Mouse (Mus musculus) liver, adult 2 months (tissue): ENCODE data around the gene AC161166.1. TPM values are rescaled to one million over a fixed set of nuclear protein-coding genes. Genes with fewer than 3 reads are reported as not detected.
A peak's percentile ranks its signal among the peaks of the same experiment; 100 is the strongest.

Experiments used
- DNase-seq: peaks from one replicate; pipeline ENCODE4 v3.0.0-alpha.2; 2011; ENCODE audit warnings: low read depth, low spot score; ENCODE audit errors: extremely low read depth
- H3K27ac ChIP-seq: fragments of 200-500 bp; replicated peaks from 2 replicates; pipeline ENCODE4 v1.5.1; 2012; ENCODE audit warnings: low read depth, mild to moderate bottlenecking, control low read depth, inconsistent platforms, low read length; ENCODE audit not compliant: insufficient read depth
- H3K27me3 ChIP-seq: fragments of 200-500 bp; 2 replicates; pipeline ENCODE4 v1.6.1; 2012; ENCODE audit warnings: mild to moderate bottlenecking, moderate library complexity, low read length, inconsistent platforms; ENCODE audit not compliant: control insufficient read depth, insufficient read depth
- H3K36me3 ChIP-seq: fragments of 200-500 bp; 2 replicates; pipeline ENCODE4 v1.6.1; 2012; ENCODE audit warnings: low read length, inconsistent platforms; ENCODE audit not compliant: control insufficient read depth, insufficient read depth
- H3K4me1 ChIP-seq: fragments of 200-500 bp; 2 replicates; pipeline ENCODE4 v1.6.1; 2011; ENCODE audit warnings: low read length; ENCODE audit not compliant: control insufficient read depth, insufficient read depth
- H3K4me3 ChIP-seq: fragments of 200-500 bp; 2 replicates; pipeline ENCODE4 v1.5.1; 2011; ENCODE audit warnings: low read depth, mild to moderate bottlenecking, control low read depth, low read length, moderate library complexity; ENCODE audit not compliant: insufficient read depth
- H3K79me2 ChIP-seq: fragments of 200-500 bp; 2 replicates; pipeline ENCODE4 v1.6.1; 2012; ENCODE audit warnings: inconsistent platforms, mild to moderate bottlenecking, low read length, moderate library complexity; ENCODE audit not compliant: control insufficient read depth, insufficient read depth
- H3K9ac ChIP-seq: fragments of 200-500 bp; 2 replicates; pipeline ENCODE4 v1.6.1; 2012; ENCODE audit warnings: low read depth, mild to moderate bottlenecking, control low read depth, inconsistent platforms, low read length
- CTCF ChIP-seq: fragments of 200-500 bp; IDR thresholded peaks from 2 replicates; pipeline ENCODE4 v1.5.1; 2011; ENCODE audit warnings: low read depth, low read length, control low read depth
- POLR2A ChIP-seq: fragments of 200-500 bp; IDR thresholded peaks from 2 replicates; pipeline ENCODE4 v1.6.1; 2011; ENCODE audit warnings: low read length, control low read depth; ENCODE audit not compliant: insufficient read depth; ENCODE audit errors: extremely low read depth
- WGBS: fragments of 180-500 bp; shearing (Covaris S2); methylation state at CpG from one replicate; pipeline ENCODE4 v1.1.7; 2018; 5-methylcytosine and 5-hydroxymethylcytosine counted together
- polyA plus RNA-seq: library from polyadenylated mRNA; depleted of rRNA; stranded (reverse); fragments of >200 nt; gene quantifications from 2 replicates; pipeline ENCODE4 v1.2.3, GENCODE M21; 2012
- total RNA-seq: library from RNA; depleted of rRNA; stranded (reverse); fragments of >200 nt; gene quantifications from 2 replicates; pipeline ENCODE4 v1.2.3, GENCODE M21; 2014

AC161166.1 gene
- total and polyA plus RNA-seq, 2 experiments = not detected

DNA sequence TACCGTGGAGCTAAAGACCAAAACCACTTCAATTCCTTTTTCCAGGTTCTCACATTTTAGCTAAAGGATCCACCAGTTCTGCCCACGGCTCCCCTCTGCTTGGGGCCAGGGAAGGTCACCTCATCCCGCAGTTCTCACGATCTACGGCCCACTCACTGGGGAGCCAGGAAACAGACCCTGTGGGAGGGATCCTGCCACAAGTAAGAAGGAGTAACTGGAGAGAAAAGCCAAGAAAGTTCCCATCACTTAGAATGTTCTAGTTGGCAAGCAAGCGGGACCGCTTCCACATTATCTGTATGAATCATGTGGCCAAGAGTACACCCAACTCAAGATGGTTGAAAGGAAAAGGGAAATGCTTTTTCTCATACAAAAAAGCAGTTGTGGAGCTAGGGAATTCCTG, 35.4 kb downstream of the AC161166.1 start:
- no peak for DNase-seq
- Histone ChIP-seq H3K79me2 (no peaks in the 10 kb centered on the region), H3K27me3 (no peaks in the 10 kb centered on the region), H3K4me3 (no peak overlapping the region), H3K36me3 (no peaks in the 10 kb centered on the region), H3K4me1 (peaks cover 6% of the 10 kb centered on the region), H3K27ac (no peak overlapping the region), H3K9ac (no peak overlapping the region)
- 88% methylated on average over 7 of the region's 7 CpGs for WGBS
- TF ChIP-seq CTCF (no peak), POLR2A (no peak)

DNA sequence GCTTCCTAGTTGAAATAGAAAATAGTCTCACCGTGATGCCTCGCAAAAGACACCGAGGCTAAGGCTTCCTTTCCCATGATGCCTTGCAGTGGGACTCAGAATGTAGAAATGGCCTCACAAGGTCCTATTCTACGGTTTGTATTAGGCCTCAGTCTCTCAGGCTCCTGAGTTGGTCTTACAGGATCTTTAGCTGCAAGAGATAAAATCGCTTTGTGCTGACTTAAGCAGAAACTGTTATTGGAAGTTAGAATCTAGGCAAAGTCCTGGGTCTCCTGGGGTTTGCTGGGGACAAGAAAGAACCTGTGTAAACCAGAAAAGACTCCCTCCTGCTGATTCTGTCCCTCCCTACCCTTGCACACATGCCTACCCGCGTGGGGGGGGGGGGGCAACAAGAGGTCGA, 35.9 kb downstream of the AC161166.1 start:
- no peak for TF ChIP-seq POLR2A
- no peak for TF ChIP-seq CTCF
- no peaks in the 10 kb centered on the region for H3K79me2 ChIP-seq
- H3K4me1 ChIP-seq = peaks cover 6% of the 10 kb centered on the region
- H3K9ac ChIP-seq = no peak overlapping the region
- H3K27ac ChIP-seq = no peak overlapping the region
- DNase-seq = no peak
- H3K36me3 ChIP-seq = no peaks in the 10 kb centered on the region
- no peaks in the 10 kb centered on the region for H3K27me3 ChIP-seq
- H3K4me3 ChIP-seq = no peak overlapping the region
- WGBS = 83% methylated on average over 8 of the region's 8 CpGs

DNA sequence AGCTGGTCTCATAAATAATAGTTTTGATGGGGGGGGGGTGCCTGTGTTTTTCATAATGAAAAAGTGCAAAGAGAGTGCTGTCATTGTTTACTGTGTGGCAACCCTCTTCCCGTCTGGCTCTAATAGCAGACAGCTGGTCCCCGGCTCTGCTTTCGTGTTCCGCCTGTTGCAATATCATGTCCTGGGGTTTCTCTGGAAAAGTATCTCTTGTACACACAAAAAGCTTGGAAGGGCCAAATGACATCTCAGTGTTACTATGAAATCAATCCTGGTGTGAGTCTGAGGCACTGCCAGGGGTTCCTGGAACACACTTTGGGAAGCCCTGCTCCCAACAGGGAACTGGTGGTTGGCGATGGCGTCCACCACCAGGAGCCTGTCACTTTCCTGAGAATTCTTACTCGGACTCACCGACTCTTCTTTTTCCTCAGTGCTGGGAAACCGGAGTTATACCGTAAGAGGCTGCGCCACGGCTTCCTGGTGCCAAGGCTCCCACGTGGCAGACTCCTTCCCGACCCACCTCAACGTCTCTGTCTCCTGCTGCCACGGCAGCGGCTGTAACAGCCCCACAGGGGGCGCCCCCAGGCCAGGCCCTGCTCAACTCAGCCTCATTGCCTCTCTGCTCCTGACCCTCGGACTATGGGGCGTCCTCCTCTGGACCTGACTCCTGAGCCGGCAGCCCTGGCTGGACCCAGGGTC, 37.3 kb downstream of the AC161166.1 start:
- Histone ChIP-seq H3K4me3 (peak overlapping the region; percentile 24; the same call in 1 of the 2 replicates), H3K27me3 (no peaks in the 10 kb centered on the region), H3K4me1 (peaks cover 6% of the 10 kb centered on the region), H3K27ac (peak overlapping the region; percentile 92), H3K36me3 (no peaks in the 10 kb centered on the region), H3K79me2 (no peaks in the 10 kb centered on the region), H3K9ac (peak overlapping the region; percentile 46)
- TF ChIP-seq CTCF = peak; percentile 58
- TF ChIP-seq POLR2A = no peak
- 24% methylated on average over 21 of the region's 21 CpGs for WGBS
- DNase-seq = peak; percentile 80

DNA sequence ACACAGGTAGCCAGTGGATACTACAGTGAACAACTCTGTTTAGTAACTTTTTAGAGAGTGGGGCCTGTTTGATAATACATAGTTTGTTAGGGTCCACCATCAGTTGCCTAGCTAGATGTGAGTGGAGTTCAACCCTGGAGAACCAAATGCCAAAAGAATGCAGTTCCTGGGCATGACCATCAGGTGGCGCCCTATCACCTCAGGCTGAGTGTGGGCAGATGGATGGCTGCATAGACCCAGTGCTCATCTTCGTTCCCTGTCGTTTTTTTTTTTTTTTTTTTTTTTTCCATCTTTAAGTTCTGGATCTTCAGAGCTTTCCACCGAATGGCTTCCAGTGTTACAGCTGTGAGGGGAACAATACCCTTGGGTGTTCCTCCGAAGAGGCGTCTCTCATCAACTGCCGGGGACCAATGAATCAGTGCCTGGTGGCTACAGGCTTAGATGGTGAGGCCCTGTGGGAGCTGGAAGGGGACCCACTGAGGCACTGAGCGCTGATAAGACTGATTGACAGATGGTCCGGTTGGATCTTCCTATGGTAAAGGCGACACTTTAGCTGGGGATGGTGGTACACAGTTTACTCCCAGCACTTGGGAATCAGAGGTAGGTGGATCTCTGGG, 38.2 kb downstream of the AC161166.1 start:
- H3K79me2 ChIP-seq = no peaks in the 10 kb centered on the region
- H3K9ac ChIP-seq = 0 out of 2 replicates have a peak overlapping the region, but pooled peaks have one; percentile 16
- WGBS = 55% methylated on average over 10 of the region's 10 CpGs
- no peaks in the 10 kb centered on the region for H3K36me3 ChIP-seq
- H3K4me1 ChIP-seq = peaks cover 6% of the 10 kb centered on the region
- TF ChIP-seq POLR2A = no peak
- peak; percentile 98 for TF ChIP-seq CTCF
- DNase-seq = peak; percentile 56
- H3K27me3 ChIP-seq = no peaks in the 10 kb centered on the region
- H3K27ac ChIP-seq = peak overlapping the region; percentile 77
- no peak overlapping the region for H3K4me3 ChIP-seq

DNA sequence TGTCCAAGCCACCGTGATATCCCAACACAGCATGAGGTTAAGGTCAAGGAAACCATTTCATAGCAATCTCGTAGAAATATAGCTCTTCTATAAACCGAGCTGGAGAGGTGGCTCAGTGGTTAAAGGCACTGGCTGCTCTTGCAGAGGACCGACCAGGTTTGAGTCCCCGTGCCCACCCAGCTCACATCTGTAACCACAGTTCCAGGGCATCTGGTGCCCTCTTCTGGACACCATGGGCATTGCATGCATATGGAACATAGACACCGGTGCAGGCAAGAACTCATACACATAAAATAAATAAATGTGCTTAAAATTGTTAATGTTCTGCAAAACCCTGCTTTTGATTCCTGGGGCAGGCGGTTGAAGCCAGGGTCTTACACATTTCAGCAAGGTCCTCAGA, 39.3 kb downstream of the AC161166.1 start:
- Histone ChIP-seq H3K4me1 (peaks cover 6% of the 10 kb centered on the region), H3K27ac (no peak overlapping the region), H3K36me3 (no peaks in the 10 kb centered on the region), H3K9ac (no peak overlapping the region), H3K79me2 (no peaks in the 10 kb centered on the region), H3K27me3 (no peaks in the 10 kb centered on the region), H3K4me3 (no peak overlapping the region)
- DNase-seq = no peak
- peak; percentile 79 for TF ChIP-seq CTCF
- no peak for TF ChIP-seq POLR2A
- 66% methylated on average over 7 of the region's 7 CpGs for WGBS

DNA sequence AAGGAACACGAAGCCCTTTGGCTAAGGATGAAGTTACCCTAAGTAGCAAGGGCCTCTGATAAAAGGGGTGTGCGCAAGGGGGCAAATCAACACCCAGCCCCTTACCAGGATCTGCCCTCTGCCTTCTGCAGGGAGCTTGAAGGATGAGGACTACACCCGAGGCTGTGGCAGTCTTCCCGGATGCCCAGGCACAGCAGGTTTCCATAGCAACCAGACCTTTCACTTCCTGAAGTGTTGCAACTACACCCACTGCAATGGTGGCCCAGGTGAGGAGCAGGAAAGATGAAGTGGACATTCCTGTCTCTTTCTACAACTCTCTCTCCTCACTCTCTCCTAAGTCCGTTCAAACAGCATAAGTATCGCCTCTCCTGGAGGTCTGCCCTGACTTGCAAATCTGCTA, 39.8 kb downstream of the AC161166.1 start:
- peaks cover 6% of the 10 kb centered on the region for H3K4me1 ChIP-seq
- WGBS = 80% methylated on average over 6 of the region's 6 CpGs
- TF ChIP-seq POLR2A (no peak), CTCF (no peak)
- H3K27me3 ChIP-seq = no peaks in the 10 kb centered on the region
- no peak overlapping the region for H3K27ac ChIP-seq
- H3K36me3 ChIP-seq = no peaks in the 10 kb centered on the region
- H3K4me3 ChIP-seq = no peak overlapping the region
- H3K79me2 ChIP-seq = no peaks in the 10 kb centered on the region
- no peak overlapping the region for H3K9ac ChIP-seq
- DNase-seq = no peak
